Mouse (Mus musculus) embryonic facial prominence, embryonic 15.5 days (tissue): ENCODE results near the gene Khk. TPM values are rescaled to one million over a fixed set of nuclear protein-coding genes. Genes with fewer than 3 reads are reported as not detected.

Source experiments
- polyA plus RNA-seq: library from polyadenylated mRNA; unstranded; fragments of >200 nt; fragmentation: Nextera tagmentation; extraction: Ambion mirVana; gene quantifications from 2 replicates; pipeline ENCODE4 v1.2.1, GENCODE M21; 2015

Khk gene
- polyA plus RNA-seq, 1 experiment from 2014 or later, result 23.8 TPM

Other genes starting within 250 kb of the Khk start
- gene Dpysl5, start 209.9 kb upstream of the Khk start, polyA plus RNA-seq, result 9.8 and 13.9 TPM in 2 replicates
- 36.6 and 46.1 TPM in 2 replicates for gene Mapre3, start 106.8 kb upstream of the Khk start, polyA plus RNA-seq
- gene Tmem214, start 53.4 kb upstream of the Khk start, polyA plus RNA-seq, result 90.0 and 100.0 TPM in 2 replicates
- 22.1 and 28.7 TPM in 2 replicates for gene Agbl5, start 32.7 kb upstream of the Khk start, polyA plus RNA-seq
- gene Ost4, start 13.6 kb upstream of the Khk start, polyA plus RNA-seq, result 482 and 502 TPM in 2 replicates
- 244 and 254 TPM in 2 replicates for gene Emilin1, start 8.0 kb upstream of the Khk start, polyA plus RNA-seq
- gene Cgref1, start 24.2 kb downstream of the Khk start, polyA plus RNA-seq, result 32.1 and 34.0 TPM in 2 replicates
- 125 and 130 TPM in 2 replicates for gene Preb, start 38.9 kb downstream of the Khk start, polyA plus RNA-seq
- gene Tcf23, start 47.2 kb downstream of the Khk start, polyA plus RNA-seq, result 0.08 TPM in 1 of 2 replicates, not detected in the other
- 173 and 174 TPM in 2 replicates for gene Atraid, start 126.9 kb downstream of the Khk start, polyA plus RNA-seq
- gene Slc5a6, start 127.5 kb downstream of the Khk start, polyA plus RNA-seq, result 10.8 and 12.0 TPM in 2 replicates
- gene Cad, start 133.3 kb downstream of the Khk start, polyA plus RNA-seq, result 23.5 and 26.4 TPM in 2 replicates
- gene Dnajc5g, start 184.9 kb downstream of the Khk start, polyA plus RNA-seq, result not detected in 2 replicates
- gene Slc30a3, start 186.8 kb downstream of the Khk start, polyA plus RNA-seq, result 0.60 and 0.92 TPM in 2 replicates
- gene Trim54, start 195.3 kb downstream of the Khk start, polyA plus RNA-seq, result 10.2 and 13.7 TPM in 2 replicates
- gene Ucn, start 217.4 kb downstream of the Khk start, polyA plus RNA-seq, result not detected in 2 replicates
- 67.3 and 73.4 TPM in 2 replicates for gene Mpv17, start 232.8 kb downstream of the Khk start, polyA plus RNA-seq